ENCODE assay signal across 16 mouse cellular contexts in the genomic region with DNA sequence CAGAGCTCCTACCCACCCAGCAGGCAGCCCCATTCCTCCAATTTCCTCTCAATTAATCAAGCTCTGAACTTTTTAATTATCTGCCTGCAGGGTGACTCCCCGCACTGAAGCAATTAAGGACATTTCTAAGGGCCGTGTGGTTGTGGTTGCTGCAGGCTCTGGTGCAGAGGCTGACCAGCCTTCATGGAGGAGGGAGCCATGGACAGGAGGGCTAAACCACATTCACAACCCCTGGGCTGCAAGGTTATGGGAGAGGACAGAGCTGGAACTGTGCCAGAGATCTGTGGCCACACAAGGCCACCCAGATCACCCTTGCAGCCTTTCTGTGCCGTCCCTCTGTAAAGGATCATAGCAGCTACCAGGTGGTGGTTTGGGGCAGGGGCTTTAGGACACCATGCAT.
DNase-seq lines count a peak whose midpoint lies in the region; ATAC-seq lines count a peak whose summit lies in the region.
"Had no signal": no experiment of that assay in that cellular context is flagged by ENCODE, and none has a peak within 500 bp of the region (broad histone marks: within the 10 kb centered on the region; RNA-seq: fewer than 3 reads in every experiment).

No protein-coding gene starts in this region.

- ATAC-seq in forebrain, embryonic 13.5 days, result no peak
- no peak for ATAC-seq in forebrain, embryonic 11.5 days (replicated peaks; ENCODE audit: low FRiP score)
- ATAC-seq in midbrain, embryonic 14.5 days (ENCODE audit: low FRiP score, low TSS enrichment), result no peak
- ATAC-seq in midbrain, embryonic 16.5 days, result no peak
- ATAC-seq in neural tube, embryonic 15.5 days (ENCODE audit: low FRiP score), result no peak
- no peak for ATAC-seq in frontal cortex, adult (ENCODE audit: low TSS enrichment)

- no peaks in the 10 kb centered on the region for H3K36me3 ChIP-seq in forebrain, embryonic 13.5 days (ENCODE audit: poor library complexity, severe bottlenecking)
- H3K36me3 ChIP-seq in forebrain, embryonic 11.5 days (ENCODE audit: control insufficient read depth, insufficient read depth, low read length), result no peaks in the 10 kb centered on the region
- no peaks in the 10 kb centered on the region for H3K36me3 ChIP-seq in midbrain, embryonic 14.5 days (ENCODE audit: control insufficient read depth, insufficient read depth, low read length)
- no peaks in the 10 kb centered on the region for H3K36me3 ChIP-seq in midbrain, embryonic 16.5 days (ENCODE audit: control insufficient read depth, insufficient read depth, low read length)
- H3K36me3 ChIP-seq in embryonic facial prominence, embryonic 10.5 days (replicated peaks), result no peaks in the 10 kb centered on the region
- no peaks in the 10 kb centered on the region for H3K36me3 ChIP-seq in neural tube, embryonic 15.5 days
- H3K36me3 ChIP-seq: liver, embryonic 15.5 days had no signal

- peak overlapping the region; percentile 26; the same call in 1 of the 2 replicates for H3K9ac ChIP-seq in forebrain, embryonic 13.5 days
- no peak overlapping the region for H3K9ac ChIP-seq in forebrain, embryonic 11.5 days (ENCODE audit: low read length)
- no peak overlapping the region for H3K9ac ChIP-seq in midbrain, embryonic 14.5 days (replicated peaks; ENCODE audit: low read length)
- no peak overlapping the region for H3K9ac ChIP-seq in midbrain, embryonic 16.5 days (ENCODE audit: low read depth, low read length)
- no peak overlapping the region for H3K9ac ChIP-seq in neural tube, embryonic 15.5 days (replicated peaks)
- H3K9ac ChIP-seq: liver, embryonic 15.5 days had no signal

- DNase-seq in forebrain, embryonic 11.5 days (ENCODE audit: low spot score), result no peak
- DNase-seq in midbrain, embryonic 14.5 days, result no peak
- no peak for DNase-seq in embryonic facial prominence, embryonic 10.5 days (ENCODE audit: low spot score)
- DNase-seq in spleen, postnatal 4 days (ENCODE audit: low spot score in 2 of 2), result no peak
- DNase-seq: cerebellum, postnatal 25 days; gastrocnemius, postnatal 10 days; heart, postnatal 36 days; layer of hippocampus, adult 9-11 months; left cerebral cortex, postnatal 4 days; lung, postnatal 4 days; right cerebral cortex, postnatal 4 days had no signal

- no peak overlapping the region for H3K27ac ChIP-seq in forebrain, embryonic 13.5 days
- H3K27ac ChIP-seq in forebrain, embryonic 11.5 days (ENCODE audit: low read depth, low read length), result no peak overlapping the region
- peak overlapping the region; percentile 20; the same call in 1 of the 2 replicates for H3K27ac ChIP-seq in midbrain, embryonic 14.5 days (replicated peaks; ENCODE audit: low read depth, low read length)
- H3K27ac ChIP-seq in midbrain, embryonic 16.5 days (ENCODE audit: low read length), result no peak overlapping the region
- 0 out of 2 replicates have a peak overlapping the region, but pooled peaks have one; percentile 44 for H3K27ac ChIP-seq in embryonic facial prominence, embryonic 10.5 days (replicated peaks)
- 0 out of 2 replicates have a peak overlapping the region, but pooled peaks have one; percentile 23 for H3K27ac ChIP-seq in neural tube, embryonic 15.5 days (replicated peaks)
- H3K27ac ChIP-seq: liver, embryonic 15.5 days had no signal

- no peak overlapping the region for H3K4me2 ChIP-seq in forebrain, embryonic 13.5 days
- H3K4me2 ChIP-seq in forebrain, embryonic 11.5 days (ENCODE audit: low read depth, low read length, severe bottlenecking), result no peak overlapping the region
- no peak overlapping the region for H3K4me2 ChIP-seq in midbrain, embryonic 14.5 days (ENCODE audit: low read length)
- H3K4me2 ChIP-seq in midbrain, embryonic 16.5 days (ENCODE audit: low read length), result no peak overlapping the region
- H3K4me2 ChIP-seq in neural tube, embryonic 15.5 days, result no peak overlapping the region
- H3K4me2 ChIP-seq: liver, embryonic 15.5 days had no signal

- no peaks in the 10 kb centered on the region for H3K27me3 ChIP-seq in forebrain, embryonic 13.5 days
- H3K27me3 ChIP-seq in forebrain, embryonic 11.5 days (ENCODE audit: control insufficient read depth, insufficient read depth, low read length), result no peaks in the 10 kb centered on the region
- H3K27me3 ChIP-seq in midbrain, embryonic 14.5 days (ENCODE audit: control insufficient read depth, insufficient read depth, low read length), result no peaks in the 10 kb centered on the region
- H3K27me3 ChIP-seq in midbrain, embryonic 16.5 days (ENCODE audit: control insufficient read depth, insufficient read depth, low read depth, low read length), result no peaks in the 10 kb centered on the region
- no peaks in the 10 kb centered on the region for H3K27me3 ChIP-seq in embryonic facial prominence, embryonic 10.5 days (replicated peaks; ENCODE audit: low read depth, poor library complexity, severe bottlenecking)
- H3K27me3 ChIP-seq in neural tube, embryonic 15.5 days (replicated peaks), result no peaks in the 10 kb centered on the region
- H3K27me3 ChIP-seq: liver, embryonic 15.5 days had no signal

- no peaks in the 10 kb centered on the region for H3K9me3 ChIP-seq in forebrain, embryonic 13.5 days (replicated peaks)
- H3K9me3 ChIP-seq in forebrain, embryonic 11.5 days (ENCODE audit: control insufficient read depth, low read length), result no peaks in the 10 kb centered on the region
- no peaks in the 10 kb centered on the region for H3K9me3 ChIP-seq in midbrain, embryonic 14.5 days (ENCODE audit: control insufficient read depth, low read length)
- no peaks in the 10 kb centered on the region for H3K9me3 ChIP-seq in midbrain, embryonic 16.5 days (replicated peaks; ENCODE audit: control insufficient read depth, low read length, poor library complexity, severe bottlenecking)
- H3K9me3 ChIP-seq in embryonic facial prominence, embryonic 10.5 days, result no peaks in the 10 kb centered on the region
- no peaks in the 10 kb centered on the region for H3K9me3 ChIP-seq in neural tube, embryonic 15.5 days (replicated peaks)
- H3K9me3 ChIP-seq: liver, embryonic 15.5 days had no signal

- WGBS in forebrain, embryonic 13.5 days, result 14% methylated on average over 3 of the region's 3 CpGs
- WGBS in forebrain, embryonic 11.5 days, result 19% methylated on average over 3 of the region's 3 CpGs
- 41% methylated on average over 3 of the region's 3 CpGs for WGBS in midbrain, embryonic 14.5 days
- WGBS in midbrain, embryonic 16.5 days, result 45% methylated on average over 3 of the region's 3 CpGs
- 41% methylated on average over 3 of the region's 3 CpGs for WGBS in embryonic facial prominence, embryonic 10.5 days
- WGBS in neural tube, embryonic 15.5 days, result 18% methylated on average over 3 of the region's 3 CpGs

- no peak overlapping the region for H3K4me3 ChIP-seq in forebrain, embryonic 13.5 days
- no peak overlapping the region for H3K4me3 ChIP-seq in forebrain, embryonic 11.5 days (ENCODE audit: low read depth, low read length)
- no peak overlapping the region for H3K4me3 ChIP-seq in midbrain, embryonic 14.5 days (replicated peaks; ENCODE audit: low read depth, low read length)
- no peak overlapping the region for H3K4me3 ChIP-seq in midbrain, embryonic 16.5 days (ENCODE audit: low read depth, low read length)
- H3K4me3 ChIP-seq in embryonic facial prominence, embryonic 10.5 days, result no peak overlapping the region
- H3K4me3 ChIP-seq in neural tube, embryonic 15.5 days (replicated peaks), result no peak overlapping the region
- H3K4me3 ChIP-seq: liver, embryonic 15.5 days had no signal

- H3K4me1 ChIP-seq in forebrain, embryonic 13.5 days, result peaks cover 73% of the 10 kb centered on the region
- peaks cover 19% of the 10 kb centered on the region for H3K4me1 ChIP-seq in forebrain, embryonic 11.5 days (replicated peaks; ENCODE audit: control insufficient read depth, insufficient read depth, low read length)
- peaks cover 22% of the 10 kb centered on the region for H3K4me1 ChIP-seq in midbrain, embryonic 14.5 days (ENCODE audit: control insufficient read depth, insufficient read depth, low read length)
- peaks cover 11% of the 10 kb centered on the region for H3K4me1 ChIP-seq in midbrain, embryonic 16.5 days (ENCODE audit: control insufficient read depth, insufficient read depth, low read length)
- H3K4me1 ChIP-seq in embryonic facial prominence, embryonic 10.5 days, result peaks cover 84% of the 10 kb centered on the region
- peaks cover 40% of the 10 kb centered on the region for H3K4me1 ChIP-seq in neural tube, embryonic 15.5 days
- H3K4me1 ChIP-seq: liver, embryonic 15.5 days had no signal

Comparison
In these comparisons a context has a peak if more than half of its experiments do, and no peak if none do; other contexts are left out.
1. H3K27ac ChIP-seq: peak in midbrain, embryonic 14.5 days (single experiment), embryonic facial prominence, embryonic 10.5 days (single experiment) and neural tube, embryonic 15.5 days (single experiment); none in forebrain, embryonic 13.5 days (single experiment), forebrain, embryonic 11.5 days (single experiment) and midbrain, embryonic 16.5 days (single experiment).